Mouse (Mus musculus) urinary bladder, postnatal 36 days (tissue): ENCODE results near the gene Rcn3.
"Not testable (repeated sequence)": the region's sequence is repeated elsewhere in the genome, so short reads cannot be mapped to it uniquely, and the experiment has no call there.

Source experiments
- DNase-seq, 2 experiments: peaks; one replicate each; pipeline ENCODE4 v3.0.0; 2022; ENCODE audit warnings: low spot score in 2 of 2, mixed read lengths in 1 of 2

The Rcn3 gene

GRCm38 (mm10) chr7:45124224-45125143 is 32.5 kb upstream of the Rcn3 start, which contains the start of gene Rps11:
Rps11 (minus strand) TSS chr7:45124439.
- peak; percentile 99 for DNase-seq

- DNase-seq: no peak
Observed at GRCm38 (mm10) chr7:45123186-45123570, 31.2 kb upstream of the Rcn3 start.

- no peak for DNase-seq
Observed at GRCm38 (mm10) chr7:45122561-45123185, 30.7 kb upstream of the Rcn3 start.

GRCm38 (mm10) chr7:45121966-45122365 is 29.9 kb upstream of the Rcn3 start:
- no peak for DNase-seq

GRCm38 (mm10) chr7:45121404-45121803 is 29.4 kb upstream of the Rcn3 start:
- peak in 1 of 2 experiments; percentile 55 for DNase-seq

- no peak for DNase-seq
Observed at GRCm38 (mm10) chr7:45119780-45120709, 28.0 kb upstream of the Rcn3 start.

- no peak for DNase-seq
Observed at GRCm38 (mm10) chr7:45118336-45118735, 26.3 kb upstream of the Rcn3 start.

GRCm38 (mm10) chr7:45117566-45117965 is 25.5 kb upstream of the Rcn3 start:
- DNase-seq: no peak

- no peak for DNase-seq
Observed at GRCm38 (mm10) chr7:45113476-45113875, 21.5 kb upstream of the Rcn3 start.

GRCm38 (mm10) chr7:45112529-45112928 is 20.5 kb upstream of the Rcn3 start:
- DNase-seq: no peak

- no peak for DNase-seq
Observed at GRCm38 (mm10) chr7:45111940-45112339, 19.9 kb upstream of the Rcn3 start.

GRCm38 (mm10) chr7:45110089-45110488 is 18.1 kb upstream of the Rcn3 start:
- DNase-seq: not testable (repeated sequence)

GRCm38 (mm10) chr7:45107052-45107645 is 15.1 kb upstream of the Rcn3 start:
- DNase-seq: no peak

GRCm38 (mm10) chr7:45106441-45106840 is 14.4 kb upstream of the Rcn3 start:
- DNase-seq: no peak

GRCm38 (mm10) chr7:45105491-45105890 is 13.5 kb upstream of the Rcn3 start:
- DNase-seq: no peak

GRCm38 (mm10) chr7:45104941-45105340 is 12.9 kb upstream of the Rcn3 start:
- DNase-seq: no peak

GRCm38 (mm10) chr7:45103652-45104180 is 11.7 kb upstream of the Rcn3 start, which contains the start of gene Fcgrt:
Fcgrt (minus strand) TSS chr7:45103851.
- peak; percentile 86 to 94 for DNase-seq

GRCm38 (mm10) chr7:45102940-45103585 is 11.0 kb upstream of the Rcn3 start:
- DNase-seq: no peak

GRCm38 (mm10) chr7:45102441-45102840 is 10.4 kb upstream of the Rcn3 start:
- DNase-seq: no peak

- no peak for DNase-seq
Observed at GRCm38 (mm10) chr7:45100046-45100445, 8.0 kb upstream of the Rcn3 start.
